Mouse (Mus musculus) olfactory bulb, adult 2 months (tissue): ENCODE measurements around the gene Mtmr2. TPM values are rescaled to one million over a fixed set of nuclear protein-coding genes. Genes with fewer than 3 reads are reported as not detected.
A peak's percentile ranks its signal among the peaks of the same experiment; 100 is the strongest.
"Not testable (repeated sequence)": the region's sequence is repeated elsewhere in the genome, so short reads cannot be mapped to it uniquely, and the experiment has no call there.

Source experiments
- H3K27ac ChIP-seq: fragments of 200-500 bp; 2 replicates; pipeline ENCODE4 v1.5.1; 2012; ENCODE audit warnings: low read depth, low read length; ENCODE audit not compliant: insufficient read depth
- H3K4me1 ChIP-seq: fragments of 200-500 bp; 2 replicates; pipeline ENCODE4 v1.6.1; 2012; ENCODE audit warnings: low read length; ENCODE audit not compliant: control insufficient read depth, insufficient read depth
- H3K4me3 ChIP-seq: fragments of 200-500 bp; 2 replicates; pipeline ENCODE4 v1.5.1; 2012; ENCODE audit warnings: mild to moderate bottlenecking, low read depth, low read length, moderate library complexity; ENCODE audit not compliant: insufficient read depth
- CTCF ChIP-seq: fragments of 200-500 bp; IDR thresholded peaks from 2 replicates; pipeline ENCODE4 v1.5.1; 2012; ENCODE audit warnings: low read depth, mild to moderate bottlenecking, low read length, moderate library complexity; ENCODE audit not compliant: insufficient read depth
- POLR2A ChIP-seq: fragments of 200-500 bp; IDR thresholded peaks from 2 replicates; pipeline ENCODE4 v1.6.1; 2012; ENCODE audit warnings: mild to moderate bottlenecking, low read depth, low read length, moderate library complexity; ENCODE audit not compliant: insufficient read depth
- WGBS: fragments of 180-500 bp; shearing (Covaris S2); methylation state at CpG from one replicate; pipeline ENCODE4 v1.1.7; 2018; 5-methylcytosine and 5-hydroxymethylcytosine counted together
- polyA plus RNA-seq: library from polyadenylated mRNA; stranded (reverse); fragments of >200 nt; gene quantifications from 2 replicates; pipeline ENCODE4 v1.2.4, GENCODE M21; 2012; ENCODE audit warnings: low replicate concordance; ENCODE audit not compliant: missing spikeins, insufficient read depth, insufficient read length

The Mtmr2 gene
- polyA plus RNA-seq, 1 experiment: not detected

DNA sequence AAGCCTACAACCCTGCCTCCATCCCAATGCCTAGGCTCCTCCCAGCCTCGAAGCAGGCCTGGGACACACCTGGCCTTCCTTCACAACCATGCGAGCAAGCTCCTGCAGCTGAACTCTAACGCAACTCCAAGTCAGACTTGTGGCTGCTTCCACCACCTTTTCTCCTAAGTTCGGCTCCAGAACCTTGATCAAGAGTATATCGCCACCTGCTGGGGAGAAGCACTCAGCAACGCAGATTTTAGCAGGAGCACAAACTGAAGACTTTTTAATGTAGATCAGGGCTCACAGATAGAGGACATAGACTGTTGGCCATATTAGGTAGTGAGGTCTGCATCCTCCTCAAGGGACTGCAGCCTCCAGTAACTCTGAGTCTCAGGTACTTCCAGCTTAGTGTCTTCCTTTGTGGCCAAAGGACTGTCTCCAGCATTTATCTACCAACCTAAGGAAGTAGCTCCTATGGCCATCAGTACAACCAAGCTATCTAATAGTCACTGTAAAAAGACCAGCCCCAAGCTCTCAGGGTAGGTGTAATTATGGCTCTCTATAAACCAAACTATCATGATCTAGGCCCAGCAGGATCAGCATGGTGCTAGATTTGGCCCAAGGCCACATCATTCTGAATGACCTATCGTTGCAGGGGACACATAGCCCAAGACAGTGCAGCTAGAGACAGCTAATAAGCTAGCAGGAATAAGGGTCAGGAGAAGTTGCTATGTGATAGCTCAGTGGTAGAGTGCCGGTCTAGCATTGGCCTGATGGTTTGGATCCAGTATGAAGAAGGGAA, 31.7 kb upstream of the Mtmr2 start:
- TF ChIP-seq CTCF (peak; percentile 41; the same call in 1 of the 2 replicates), POLR2A (no peak)
- Histone ChIP-seq H3K27ac (no peak overlapping the region), H3K4me3 (no peak overlapping the region), H3K4me1 (peaks cover 2% of the 10 kb centered on the region; the same call in 1 of the 2 replicates)
- WGBS: 21% methylated on average over 8 of the region's 8 CpGs

DNA sequence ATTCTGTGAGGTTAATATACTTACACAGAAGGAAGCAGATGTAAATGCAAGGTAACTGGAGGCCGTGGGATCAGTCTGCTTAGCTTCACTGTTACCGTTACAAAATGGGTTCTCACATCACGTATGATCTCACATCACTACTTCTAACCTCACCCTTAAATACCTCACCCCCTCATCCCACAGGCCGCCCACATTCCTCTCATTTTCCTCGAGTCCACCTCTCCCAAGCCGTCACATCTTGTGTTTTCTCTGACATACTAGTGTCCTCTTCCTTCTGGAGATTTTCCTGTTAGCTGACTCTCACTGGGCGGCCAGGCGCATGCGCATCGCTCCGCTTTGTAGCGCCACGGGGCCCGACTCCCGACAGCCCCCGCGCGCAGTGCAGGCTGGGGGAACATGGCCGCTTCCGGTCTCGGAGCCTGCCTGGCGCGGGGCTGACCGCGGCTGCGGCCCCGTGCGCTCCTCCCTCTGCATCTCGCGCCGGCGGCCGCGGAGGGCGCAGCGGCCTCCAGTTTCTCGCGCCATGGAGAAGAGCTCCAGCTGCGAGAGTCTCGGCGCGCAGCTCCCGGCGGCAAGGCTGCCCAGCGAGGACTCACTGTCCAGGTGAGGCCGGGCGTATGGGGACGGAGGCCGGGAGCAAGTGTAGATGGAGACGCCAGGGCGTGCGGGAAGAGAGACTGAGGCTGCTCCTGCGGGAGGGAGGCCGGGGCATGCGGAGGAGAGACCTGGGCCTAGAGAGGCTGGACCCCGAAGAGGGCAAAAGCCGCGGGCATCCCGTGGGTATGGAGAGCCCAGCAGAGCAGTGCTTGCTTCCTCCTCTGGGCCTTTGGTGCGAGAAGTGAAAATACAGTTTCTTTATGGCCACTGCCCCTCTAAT, 826 bp downstream of the Mtmr2 start:
- under 1% methylated on average over 60 of the region's 60 CpGs for WGBS
- Histone ChIP-seq H3K27ac (peak overlapping the region; percentile 74), H3K4me1 (no peaks in the 10 kb centered on the region), H3K4me3 (peak overlapping the region; percentile 79)
- TF ChIP-seq POLR2A: peak; percentile 85
- TF ChIP-seq CTCF: no peak

DNA sequence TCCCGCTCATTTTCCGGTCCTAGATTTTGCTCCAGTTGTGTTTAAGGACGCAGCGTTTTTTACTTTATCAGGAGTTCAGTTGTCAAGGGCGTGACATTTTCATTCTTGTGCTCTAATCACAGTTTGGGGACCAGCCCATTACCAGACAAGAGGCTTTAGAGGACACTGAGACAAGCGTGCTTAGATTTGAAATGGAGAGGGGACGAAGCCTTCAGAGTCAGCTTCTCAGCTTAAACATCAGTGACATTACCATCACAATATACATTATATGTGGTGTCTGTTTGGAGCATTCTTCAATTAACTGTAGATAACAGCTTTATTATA, 1.4 kb downstream of the Mtmr2 start:
- H3K27ac ChIP-seq: no peak overlapping the region
- 2% methylated on average over 7 of the region's 7 CpGs for WGBS
- no peaks in the 10 kb centered on the region for H3K4me1 ChIP-seq
- TF ChIP-seq CTCF: no peak
- TF ChIP-seq POLR2A: no peak
- peak overlapping the region; percentile 79 for H3K4me3 ChIP-seq

DNA sequence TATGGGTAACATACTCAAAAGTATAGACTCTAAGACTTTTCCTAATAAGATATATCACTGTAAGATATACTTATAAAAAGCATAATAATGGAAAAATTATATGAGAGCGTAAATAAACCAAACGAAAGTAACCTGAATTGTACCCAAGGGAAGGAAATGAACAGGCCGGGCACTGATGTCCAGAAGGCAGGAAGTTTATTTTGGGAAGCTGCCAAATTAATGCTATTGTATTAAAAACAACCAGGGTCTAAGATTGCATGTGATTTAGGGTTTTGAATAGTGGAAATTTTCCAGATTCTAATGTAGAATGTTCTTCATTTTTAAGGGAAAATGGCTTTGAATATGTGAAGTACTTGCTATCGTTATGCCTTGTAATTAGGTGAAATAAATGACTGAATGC, 4.3 kb downstream of the Mtmr2 start:
- 47% methylated on average over 4 of the region's 4 CpGs for whole genome bisulfite sequencing
- TF ChIP-seq CTCF (no peak), POLR2A (no peak)
- Histone ChIP-seq H3K4me1 (no peaks in the 10 kb centered on the region), H3K4me3 (no peak overlapping the region), H3K27ac (no peak overlapping the region)

DNA sequence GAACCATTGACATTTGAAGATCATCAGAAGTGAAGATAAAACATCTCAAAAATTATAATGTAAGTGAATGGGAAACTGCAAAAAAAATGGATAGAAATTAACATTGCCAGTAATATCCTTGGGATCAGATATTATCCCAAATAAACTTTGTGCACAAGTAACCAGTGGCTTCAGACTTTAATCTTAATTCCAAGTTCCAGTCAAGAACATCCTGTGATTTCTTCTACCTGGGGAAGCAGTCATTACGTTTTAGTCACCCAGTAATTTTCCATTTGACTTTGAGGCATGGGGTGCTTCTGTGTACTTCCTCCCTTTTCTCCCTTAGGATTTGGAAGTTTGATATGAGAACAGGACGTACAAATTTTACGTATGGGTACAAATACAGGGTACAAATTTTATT, 12.2 kb downstream of the Mtmr2 start:
- TF ChIP-seq CTCF (no peak), POLR2A (no peak)
- WGBS: 88% methylated on average over 3 of the region's 3 CpGs

DNA sequence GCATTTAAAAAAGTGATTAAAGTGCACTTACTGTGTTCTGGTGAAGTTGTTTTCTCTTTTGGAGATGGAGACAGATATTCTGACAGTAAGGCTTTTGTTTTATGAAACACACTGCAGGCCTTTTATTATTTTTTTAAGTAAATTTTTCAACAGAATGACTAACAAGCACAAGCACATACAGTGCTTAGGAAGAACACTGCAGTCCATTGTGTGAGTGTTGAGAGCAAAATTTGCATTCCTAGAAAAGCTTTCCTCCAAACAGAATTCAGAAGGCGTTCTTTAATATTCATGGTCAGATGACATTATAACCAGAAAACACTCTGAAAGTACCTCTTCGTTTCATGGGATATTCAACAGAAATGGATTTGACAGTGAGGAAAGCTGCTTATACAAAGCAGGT, 17.4 kb downstream of the Mtmr2 start:
- TF ChIP-seq POLR2A: no peak
- Histone ChIP-seq H3K4me3 (no peak overlapping the region), H3K27ac (no peak overlapping the region), H3K4me1 (no peaks in the 10 kb centered on the region)
- WGBS: 30% methylated on average over 2 of the region's 2 CpGs

More for the DNA sequence above, 12.2 kb downstream of the Mtmr2 start:
- Histone ChIP-seq H3K4me1 (no peaks in the 10 kb centered on the region), H3K27ac (no peak overlapping the region), H3K4me3 (no peak overlapping the region)

DNA sequence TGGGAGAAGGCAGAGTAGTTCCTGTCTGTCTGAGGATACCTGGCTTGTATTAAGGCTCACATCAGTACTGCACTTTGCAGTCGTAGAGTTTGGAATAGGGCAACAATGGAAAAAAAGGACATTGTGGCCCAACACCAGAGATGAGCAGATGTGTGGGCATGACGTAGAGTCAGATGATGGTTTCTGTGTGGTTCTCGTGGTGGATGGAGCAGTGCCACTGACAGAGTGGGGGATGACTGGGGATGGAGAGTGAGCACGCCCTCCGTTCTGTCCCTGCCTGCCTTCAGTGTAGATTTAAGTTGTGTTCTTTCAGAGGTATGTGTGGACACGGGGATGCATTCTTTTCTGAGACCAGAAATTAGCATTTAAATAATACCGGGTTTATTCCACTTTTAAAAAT, 18.4 kb downstream of the Mtmr2 start:
- TF ChIP-seq POLR2A (no peak), CTCF (no peak)
- WGBS: 71% methylated on average over 7 of the region's 7 CpGs
- Histone ChIP-seq H3K4me3 (no peak overlapping the region), H3K27ac (no peak overlapping the region), H3K4me1 (no peaks in the 10 kb centered on the region)

DNA sequence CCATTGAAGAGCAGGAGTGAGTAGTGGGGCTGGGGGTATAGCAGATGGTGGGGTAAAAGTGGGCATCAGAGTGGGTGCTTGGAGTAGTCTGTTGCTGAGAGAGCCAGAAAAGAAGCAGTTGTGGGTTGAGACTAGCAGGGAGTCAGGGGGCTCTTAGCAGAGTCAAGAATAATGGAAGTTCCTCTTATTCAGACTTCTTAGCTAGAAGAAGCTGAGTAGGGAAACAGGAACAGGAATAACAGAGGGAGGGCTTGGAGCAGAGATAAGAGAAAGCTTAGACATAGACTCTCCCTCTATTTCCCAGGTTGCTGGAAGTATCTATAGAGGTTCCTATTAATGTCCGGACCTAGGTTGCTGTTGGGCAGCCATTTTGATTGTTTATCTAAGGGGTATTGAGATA, 26.5 kb downstream of the Mtmr2 start:
- no peak for TF ChIP-seq POLR2A
- TF ChIP-seq CTCF: no peak
- Histone ChIP-seq H3K27ac (no peak overlapping the region), H3K4me3 (no peak overlapping the region), H3K4me1 (no peaks in the 10 kb centered on the region; the same call in 1 of the 2 replicates)
- 91% methylated on average over 1 of the region's 1 CpGs for WGBS

DNA sequence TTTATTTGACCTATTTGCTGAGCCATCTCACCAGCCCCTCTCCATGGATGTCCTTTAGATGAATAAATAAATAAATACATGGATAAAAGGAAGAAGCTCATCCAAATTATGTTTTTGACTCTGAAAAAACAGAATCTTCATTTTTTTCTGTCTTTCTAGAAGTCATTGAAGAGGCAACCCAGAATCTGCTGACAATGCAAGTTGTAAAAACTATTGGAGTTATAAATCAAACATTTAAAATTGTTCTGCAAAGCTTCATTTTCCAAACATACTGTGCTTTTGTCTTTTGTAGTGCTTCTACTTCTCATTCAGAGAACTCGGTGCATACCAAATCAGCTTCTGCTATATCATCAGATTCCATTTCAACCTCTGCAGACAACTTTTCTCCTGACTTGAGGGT, 33.8 kb downstream of the Mtmr2 start:
- H3K4me1 ChIP-seq: no peaks in the 10 kb centered on the region
- no peak overlapping the region for H3K4me3 ChIP-seq
- TF ChIP-seq POLR2A: no peak
- no peak for TF ChIP-seq CTCF
- H3K27ac ChIP-seq: no peak overlapping the region
- WGBS: 97% methylated on average over 1 of the region's 1 CpGs

DNA sequence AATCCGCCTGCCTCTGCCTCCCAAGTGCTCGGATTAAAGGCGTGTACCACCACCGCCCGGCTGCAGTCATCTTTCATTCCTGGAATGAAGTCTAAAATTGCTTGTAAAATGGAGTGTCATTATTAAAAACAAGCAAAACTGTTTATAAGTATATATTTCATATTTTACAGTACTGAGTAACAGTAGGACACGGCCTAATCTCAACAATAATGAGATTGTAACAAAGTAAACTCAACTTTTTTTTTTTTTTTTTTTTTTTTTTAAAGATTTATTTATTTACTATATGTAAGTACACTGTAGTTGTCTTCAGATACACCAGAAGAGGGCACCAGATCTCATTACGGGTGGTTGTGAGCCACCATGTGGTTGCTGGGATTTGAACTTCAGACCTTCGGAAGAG, 42.7 kb downstream of the Mtmr2 start:
- WGBS: 97% methylated on average over 8 of the region's 8 CpGs
- H3K4me3 ChIP-seq, H3K27ac ChIP-seq, H3K4me1 ChIP-seq: not testable (repeated sequence)
